Mouse (Mus musculus) liver, postnatal 0 days (tissue): ENCODE measurements at regions not wholly inside any gene's neighbourhood (a gene's known extent, or its start where the extent isn't known, plus 50 kb on each side); places are given as distances from the start of the nearest gene placed in this dataset.

ENCODE experiments used
- ATAC-seq: fragments of 200-750 bp; cut with Nextera tagmentation; 2 replicates; pipeline ENCODE4 v1.8.0; 2017; ENCODE audit warnings: mild to moderate bottlenecking, moderate library complexity
- DNase-seq: peaks from one replicate; pipeline ENCODE4 v3.0.0-alpha.2; 2016
- H3K27ac ChIP-seq: fragments of 300-500 bp; sonication (generic); 2 replicates; pipeline ENCODE4 v1.5.1; 2014; ENCODE audit warnings: antibody characterized with exemption, moderate library complexity, mild to moderate bottlenecking, low read depth
- H3K27me3 ChIP-seq: fragments of 300-500 bp; sonication (generic); 2 replicates; pipeline ENCODE4 v1.6.1; 2014; ENCODE audit warnings: low read length, control low read depth, mixed read lengths; ENCODE audit not compliant: insufficient read depth
- H3K36me3 ChIP-seq: fragments of 300-500 bp; sonication (generic); replicated peaks from 2 replicates; pipeline ENCODE4 v1.6.1; 2014; ENCODE audit warnings: mild to moderate bottlenecking, control low read depth, low read length, moderate library complexity, mixed read lengths; ENCODE audit not compliant: insufficient read depth
- H3K4me1 ChIP-seq: fragments of 300-500 bp; sonication (generic); 2 replicates; pipeline ENCODE4 v1.6.1; 2014; ENCODE audit warnings: antibody characterized with exemption, mild to moderate bottlenecking, control low read depth; ENCODE audit not compliant: insufficient read depth
- H3K4me2 ChIP-seq: fragments of 300-500 bp; sonication (generic); 2 replicates; pipeline ENCODE4 v1.6.1; 2014; ENCODE audit warnings: low read depth, mild to moderate bottlenecking, low read length, moderate library complexity, mixed read lengths
- H3K4me3 ChIP-seq: fragments of 300-500 bp; sonication (generic); 2 replicates; pipeline ENCODE4 v1.5.1; 2014; ENCODE audit warnings: low read depth, low read length
- H3K9ac ChIP-seq: fragments of 300-500 bp; sonication (generic); replicated peaks from 2 replicates; pipeline ENCODE4 v1.6.1; 2014; ENCODE audit warnings: mild to moderate bottlenecking, moderate library complexity
- H3K9me3 ChIP-seq: fragments of 300-500 bp; sonication (generic); 2 replicates; pipeline ENCODE4 v1.6.1; 2016; ENCODE audit warnings: mild to moderate bottlenecking, control low read depth, low read length, mixed read lengths
- CTCF ChIP-seq: sonication (generic); IDR thresholded peaks from 2 replicates; pipeline ENCODE4 v1.5.1; 2016; ENCODE audit warnings: antibody characterized with exemption, low read depth
- EP300 ChIP-seq: IDR thresholded peaks from 2 replicates; pipeline ENCODE4 v1.6.1; 2016; ENCODE audit warnings: antibody characterized with exemption, low read depth, mild to moderate bottlenecking
- WGBS: fragments of 180-500 bp; shearing (Covaris S2); extraction: QIAGEN DNeasy Blood & Tissue Kit; methylation state at CpG from one replicate; pipeline ENCODE4 v1.1.7; 2014; ENCODE audit not compliant: insufficient replicate concordance; 5-methylcytosine and 5-hydroxymethylcytosine counted together

GRCm38 (mm10) chr2:174848981-174849681 lies 88.7 kb downstream of the Edn3 start:
- no peak for DNase-seq
- no peak overlapping the region for H3K27ac ChIP-seq
- no peaks in the 10 kb centered on the region for H3K4me1 ChIP-seq
- WGBS: 63% methylated on average over 16 of the region's 16 CpGs
- no peak for ATAC-seq
- no peaks in the 10 kb centered on the region for H3K36me3 ChIP-seq
- H3K4me2 ChIP-seq: no peak overlapping the region
- H3K9ac ChIP-seq: no peak overlapping the region
- H3K9me3 ChIP-seq: no peaks in the 10 kb centered on the region
- TF ChIP-seq EP300: no peak
- TF ChIP-seq CTCF: no peak
- H3K27me3 ChIP-seq: no peaks in the 10 kb centered on the region
- H3K4me3 ChIP-seq: no peak overlapping the region

GRCm38 (mm10) chr2:174850860-174851259 lies 90.4 kb downstream of the Edn3 start:
- 74% methylated on average over 16 of the region's 16 CpGs for WGBS
- ATAC-seq: no peak
- TF ChIP-seq CTCF: no peak
- no peak for TF ChIP-seq EP300

GRCm38 (mm10) chr2:174851525-174852330 lies 91.3 kb downstream of the Edn3 start:
- Histone ChIP-seq H3K27me3 (no peaks in the 10 kb centered on the region), H3K4me2 (no peak overlapping the region), H3K4me3 (no peak overlapping the region), H3K27ac (no peak overlapping the region), H3K9me3 (no peaks in the 10 kb centered on the region), H3K9ac (no peak overlapping the region), H3K36me3 (no peaks in the 10 kb centered on the region), H3K4me1 (no peaks in the 10 kb centered on the region)
- TF ChIP-seq CTCF: peak; percentile 87
- no peak for TF ChIP-seq EP300
- DNase-seq (peak; percentile 74), ATAC-seq (peak; percentile 51; the same call in 1 of the 2 replicates)
- 23% methylated on average over 22 of the region's 22 CpGs for WGBS

More at GRCm38 (mm10) chr2:174850860-174851259, 90.4 kb downstream of the Edn3 start:
- Histone ChIP-seq H3K4me2 (no peak overlapping the region), H3K27me3 (no peaks in the 10 kb centered on the region), H3K9me3 (no peaks in the 10 kb centered on the region), H3K36me3 (no peaks in the 10 kb centered on the region), H3K4me1 (no peaks in the 10 kb centered on the region), H3K4me3 (no peak overlapping the region), H3K27ac (no peak overlapping the region), H3K9ac (no peak overlapping the region)
- no peak for DNase-seq

- no peak overlapping the region for H3K9ac ChIP-seq
- TF ChIP-seq EP300: no peak
- no peak for TF ChIP-seq CTCF
- H3K4me2 ChIP-seq: no peak overlapping the region
- H3K4me1 ChIP-seq: no peaks in the 10 kb centered on the region
- DNase-seq (no peak), ATAC-seq (no peak)
- H3K27me3 ChIP-seq: no peaks in the 10 kb centered on the region
- whole genome bisulfite sequencing: 68% methylated on average over 8 of the region's 8 CpGs
- H3K27ac ChIP-seq: no peak overlapping the region
- H3K36me3 ChIP-seq: no peaks in the 10 kb centered on the region
- no peak overlapping the region for H3K4me3 ChIP-seq
- H3K9me3 ChIP-seq: no peaks in the 10 kb centered on the region
Observed at GRCm38 (mm10) chr2:174853786-174854185, 93.4 kb downstream of the Edn3 start.

- no peaks in the 10 kb centered on the region for H3K27me3 ChIP-seq
- no peak overlapping the region for H3K27ac ChIP-seq
- no peak overlapping the region for H3K4me3 ChIP-seq
- H3K9ac ChIP-seq: no peak overlapping the region
- no peak for TF ChIP-seq CTCF
- TF ChIP-seq EP300: no peak
- no peak overlapping the region for H3K4me2 ChIP-seq
- ATAC-seq (no peak), DNase-seq (no peak)
- 65% methylated on average over 8 of the region's 8 CpGs for WGBS
- no peaks in the 10 kb centered on the region for H3K4me1 ChIP-seq
- H3K36me3 ChIP-seq: no peaks in the 10 kb centered on the region
- H3K9me3 ChIP-seq: no peaks in the 10 kb centered on the region
Observed at GRCm38 (mm10) chr2:174855548-174855947, 95.1 kb downstream of the Edn3 start.

- TF ChIP-seq EP300: no peak
- TF ChIP-seq CTCF: no peak
- Histone ChIP-seq H3K9ac (no peak overlapping the region), H3K4me1 (no peaks in the 10 kb centered on the region), H3K27ac (no peak overlapping the region), H3K27me3 (no peaks in the 10 kb centered on the region), H3K4me3 (no peak overlapping the region), H3K36me3 (no peaks in the 10 kb centered on the region), H3K4me2 (no peak overlapping the region), H3K9me3 (no peaks in the 10 kb centered on the region)
- ATAC-seq (no peak), DNase-seq (no peak)
- WGBS: 75% methylated on average over 5 of the region's 5 CpGs
Observed at GRCm38 (mm10) chr2:174856135-174856534, 95.7 kb downstream of the Edn3 start.
